ENCODE assay signal across 9 mouse cellular contexts in genomic region chr3:107758176-107758575, GRCm38 (mm10). TPM values are rescaled to one million over a fixed set of nuclear protein-coding genes. Genes with fewer than 3 reads are reported as not detected.
DNase-seq lines count a peak whose midpoint lies in the region; ATAC-seq and TF ChIP-seq lines count a peak whose summit lies in the region.
"Had no signal": no experiment of that assay in that cellular context is flagged by ENCODE, and none has a peak within 500 bp of the region (broad histone marks: within the 10 kb centered on the region; RNA-seq: fewer than 3 reads in every experiment).

No protein-coding gene starts in this region.

- peaks cover 36% of the 10 kb centered on the region for H3K4me1 ChIP-seq in embryonic facial prominence, embryonic 15.5 days
- peaks cover 27% of the 10 kb centered on the region for H3K4me1 ChIP-seq in hindbrain, postnatal 0 days (ENCODE audit: insufficient read depth, low read length)

- H3K4me2 ChIP-seq in embryonic facial prominence, embryonic 15.5 days (replicated peaks) = peak overlapping the region; percentile 70
- H3K4me2 ChIP-seq in hindbrain, postnatal 0 days (ENCODE audit: low read depth, low read length) = peak overlapping the region; percentile 91
- H3K4me2 ChIP-seq in myocyte (ENCODE audit: low read depth) = peak overlapping the region; percentile 88

- WGBS in embryonic facial prominence, embryonic 15.5 days = 58% methylated on average over 2 of the region's 2 CpGs
- 73% methylated on average over 2 of the region's 2 CpGs for WGBS in hindbrain, postnatal 0 days

- H3K9ac ChIP-seq in embryonic facial prominence, embryonic 15.5 days = no peak overlapping the region
- H3K9ac ChIP-seq in hindbrain, postnatal 0 days (replicated peaks; ENCODE audit: low read length) = peak overlapping the region; percentile 25; the same call in 1 of the 2 replicates

- peaks cover 19% of the 10 kb centered on the region for H3K36me3 ChIP-seq in embryonic facial prominence, embryonic 15.5 days
- no peaks in the 10 kb centered on the region for H3K36me3 ChIP-seq in hindbrain, postnatal 0 days (ENCODE audit: insufficient read depth, low read length)
- H3K36me3 ChIP-seq in myocyte (ENCODE audit: control insufficient read depth, insufficient read depth) = peaks cover 26% of the 10 kb centered on the region

- no peak for DNase-seq in left cerebral cortex, adult 2 months (ENCODE audit: extremely low spot score in 1 of 2, low spot score in 2 of 2)
- DNase-seq in left cerebral cortex, postnatal 10 days (ENCODE audit: extremely low spot score in 1 of 2, low spot score in 2 of 2) = no peak
- DNase-seq in hindbrain, postnatal 0 days (ENCODE audit: low spot score) = no peak
- no peak for DNase-seq in adrenal gland, postnatal 10 days
- DNase-seq in right cerebral cortex, postnatal 36 days (ENCODE audit: low spot score in 2 of 2) = no peak
- DNase-seq: kidney, postnatal 36 days; thymus, postnatal 14 days had no signal

- no peak for ATAC-seq in embryonic facial prominence, embryonic 15.5 days (ENCODE audit: insufficient number of reproducible peaks, low FRiP score, low TSS enrichment, low read depth)
- ATAC-seq in hindbrain, postnatal 0 days = no peak

- no peaks in the 10 kb centered on the region for H3K27me3 ChIP-seq in embryonic facial prominence, embryonic 15.5 days
- H3K27me3 ChIP-seq in hindbrain, postnatal 0 days (ENCODE audit: insufficient read depth, low read length) = no peaks in the 10 kb centered on the region
- H3K27me3 ChIP-seq in myocyte (ENCODE audit: control insufficient read depth, insufficient read depth, insufficient read length) = no peaks in the 10 kb centered on the region

- H3ac ChIP-seq in myocyte (ENCODE audit: control insufficient read depth, insufficient read length) = peak overlapping the region; percentile 57

- TF ChIP-seq POLR2A in myocyte (IDR thresholded peaks at IDR 0.05; ENCODE audit: insufficient read length, low read depth) = no peak

- H3K9me3 ChIP-seq in embryonic facial prominence, embryonic 15.5 days (replicated peaks) = no peaks in the 10 kb centered on the region
- H3K9me3 ChIP-seq in hindbrain, postnatal 0 days (ENCODE audit: low read length) = no peaks in the 10 kb centered on the region

- TF ChIP-seq CTCF in left cerebral cortex, adult 2 months (IDR thresholded peaks at IDR 0.05) = no peak
- TF ChIP-seq CTCF in hindbrain, postnatal 0 days (IDR thresholded peaks at IDR 0.05; ENCODE audit: low read depth) = no peak

- H3K4me3 ChIP-seq in left cerebral cortex, adult 2 months = peak overlapping the region; percentile 79
- peak overlapping the region; percentile 69 for H3K4me3 ChIP-seq in embryonic facial prominence, embryonic 15.5 days (replicated peaks)
- H3K4me3 ChIP-seq in hindbrain, postnatal 0 days (ENCODE audit: low read length) = peak overlapping the region; percentile 62
- H3K4me3 ChIP-seq in myocyte = peak overlapping the region; percentile 78

- intact Hi-C loops in left cerebral cortex, adult 2 months (cut with DNase I) = loop anchor here (2.0 to 5.0 kb wide), 2 partner anchors 49 to 107 kb away; no protein-coding TSS in a partner anchor
- intact Hi-C loops in left cerebral cortex, postnatal 10 days (cut with DNase I) = loop anchor here (5.0 kb wide), 3 partner anchors 61 to 104 kb away; partner anchors contain the start of gene Ahcyl1

- H3K27ac ChIP-seq in left cerebral cortex, adult 2 months = peak overlapping the region; percentile 92
- peak overlapping the region; percentile 87; the same call in 1 of the 2 replicates for H3K27ac ChIP-seq in embryonic facial prominence, embryonic 15.5 days (replicated peaks)
- no peak overlapping the region for H3K27ac ChIP-seq in hindbrain, postnatal 0 days

- peaks cover 53% of the 10 kb centered on the region for H3K79me2 ChIP-seq in myocyte (ENCODE audit: control insufficient read depth, insufficient read depth)

TF ChIP-seq in myocyte, 11 proteins besides CTCF, POLR2A, EP300 and RAD21:
- peak; percentile 37 for TF ChIP-seq POLR2AphosphoS2 (IDR thresholded peaks at IDR 0.05; ENCODE audit: insufficient read length, low read depth)
- no peak for TF ChIP-seq SRF (IDR thresholded peaks at IDR 0.05; ENCODE audit: control insufficient read depth, insufficient read length, low read depth)

RNA-seq across cellular contexts. Expression of gene Csf1, which starts 2.1 kb away (rescaled TPM):
- 10 to 100 TPM; 12.6 to 13.2 TPM for total RNA-seq in left cerebral cortex, adult 2 months (2021)
- total RNA-seq in left cerebral cortex, postnatal 10 days (2021) = 1 to 10 TPM; 7.5 to 8.3 TPM
- polyA plus RNA-seq in embryonic facial prominence, embryonic 15.5 days (2015; fragmentation: Nextera tagmentation; extraction: Ambion mirVana) = 18.0 and 18.5 TPM in 2 replicates
- 13.1 and 15.1 TPM in 2 replicates for total RNA-seq in hindbrain, postnatal 0 days (2014; rRNA removed)
- 11.2 and 12.1 TPM in 2 replicates for polyA plus RNA-seq in hindbrain, postnatal 0 days (2015; fragmentation: Nextera tagmentation; extraction: Ambion mirVana)
- 68.1 TPM for polyA plus RNA-seq in myocyte (2012; fragmentation: generic; extraction: Trizol)
- 10 to 100 TPM; 15.6 to 18.3 TPM for total RNA-seq in adrenal gland, postnatal 10 days (2021)
